Mouse (Mus musculus): ENCODE results near the gene Fam216a.

Fam216a gene

DNA sequence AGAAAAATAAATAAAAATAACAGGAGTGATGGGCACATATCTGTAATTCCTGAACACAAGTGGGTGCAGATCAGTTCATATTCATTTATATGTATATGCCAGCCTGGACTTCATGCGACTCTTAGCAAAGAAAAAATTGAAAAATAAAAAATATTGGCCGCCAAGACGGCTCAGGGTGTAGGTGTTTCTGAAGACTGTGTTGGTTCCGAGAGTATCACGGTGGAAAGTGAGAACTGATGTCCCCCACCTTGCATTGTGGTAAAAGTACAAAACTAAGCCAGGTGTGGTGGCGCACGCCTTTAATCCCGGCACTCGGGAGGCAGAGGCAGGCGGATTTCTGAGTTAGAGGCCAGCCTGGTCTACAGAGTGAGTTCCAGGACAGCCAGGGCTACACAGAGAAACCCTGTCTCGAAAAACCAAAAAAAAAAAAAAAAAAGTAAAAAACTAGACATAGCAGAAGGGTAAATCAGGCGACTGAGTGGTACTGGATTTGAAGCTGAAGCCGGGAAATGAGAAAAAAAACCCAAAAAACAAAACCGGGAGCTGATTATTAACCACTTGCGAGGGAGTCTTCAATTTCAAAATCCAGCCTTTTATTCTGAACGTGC, 19.1 kb upstream of the Fam216a start:
- in situ Hi-C loops (cut with MboI, MseI) = no loop called here

DNA sequence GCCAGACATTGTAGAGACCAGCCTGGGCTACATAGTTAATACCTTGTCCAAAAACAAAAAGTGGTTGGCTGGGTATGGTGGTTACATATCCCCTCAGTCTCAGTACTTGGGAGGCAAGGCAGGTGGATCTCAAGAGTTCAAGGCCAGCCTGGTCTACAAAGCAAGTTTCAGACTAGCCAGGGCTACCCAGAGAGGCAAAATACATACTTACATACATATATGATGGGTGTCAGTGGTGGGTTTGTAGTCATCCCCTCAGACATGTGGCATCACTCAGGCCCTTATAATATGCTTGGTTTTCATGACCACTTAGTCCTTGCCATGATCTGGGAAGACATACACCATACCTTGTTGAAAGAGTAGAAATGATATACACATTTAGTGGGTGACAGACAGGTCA, 18.5 kb upstream of the Fam216a start:
- in situ Hi-C loops (cut with MboI, MseI) = no loop called here

DNA sequence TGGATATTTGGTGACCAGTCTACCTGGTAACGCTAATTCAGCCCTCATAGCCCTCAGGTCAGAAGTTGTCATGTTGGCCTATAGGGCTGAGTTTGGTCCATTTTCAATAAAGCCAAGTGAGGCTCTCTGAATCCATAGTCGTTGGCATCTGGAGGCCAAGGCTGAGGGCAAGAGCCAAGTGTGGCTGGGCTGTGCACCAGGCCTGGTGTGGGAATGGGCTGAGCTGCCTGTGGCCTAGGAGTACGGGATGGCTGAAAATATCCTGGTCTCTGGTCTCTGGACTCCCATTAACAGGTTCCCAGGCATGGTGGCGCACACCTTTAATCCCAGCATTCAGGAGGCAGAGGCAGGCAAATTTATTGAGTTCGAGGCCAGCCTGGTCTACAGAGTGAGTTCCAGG, 17.8 kb upstream of the Fam216a start:
- in situ Hi-C loops (cut with MboI, MseI) = no loop called here

DNA sequence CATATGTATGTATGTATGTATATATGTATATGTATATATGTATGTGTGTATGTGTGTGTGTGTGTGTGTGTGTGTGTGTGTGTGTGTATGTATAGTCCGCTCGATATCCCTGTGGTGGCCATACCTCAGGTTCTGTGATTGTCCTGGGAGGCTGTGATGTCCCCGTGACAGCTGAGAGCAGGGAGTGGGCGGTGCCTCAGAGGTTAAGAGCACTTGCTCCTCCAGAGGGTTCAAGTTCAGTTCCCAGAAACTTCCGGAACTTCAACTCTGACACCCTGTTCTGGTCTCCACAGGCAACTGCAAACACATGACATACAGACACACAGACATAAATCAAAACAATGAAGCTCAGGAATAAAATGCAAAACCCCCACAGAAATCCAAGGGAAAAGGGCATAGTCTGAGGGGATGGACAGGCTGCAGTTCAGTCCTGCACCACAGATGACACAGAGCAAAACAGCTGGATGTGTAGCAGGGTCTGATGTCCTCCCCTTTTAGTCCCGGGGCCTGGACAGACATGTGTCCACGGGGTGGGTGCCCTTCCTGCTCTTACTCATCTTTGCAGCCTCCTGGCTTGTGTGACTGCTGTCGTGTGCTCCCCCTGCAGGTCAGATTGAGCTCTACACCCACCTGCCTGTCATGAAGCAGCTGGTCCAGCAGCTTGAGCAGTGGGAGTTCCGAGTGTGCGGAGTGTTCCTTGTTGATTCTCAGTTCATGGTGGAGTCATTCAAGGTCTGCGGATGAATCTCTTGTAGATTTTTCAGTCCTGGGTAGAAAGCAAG, 7.4 kb upstream of the Fam216a start:
- in situ Hi-C loops (cut with MboI, MseI) = no loop called here

DNA sequence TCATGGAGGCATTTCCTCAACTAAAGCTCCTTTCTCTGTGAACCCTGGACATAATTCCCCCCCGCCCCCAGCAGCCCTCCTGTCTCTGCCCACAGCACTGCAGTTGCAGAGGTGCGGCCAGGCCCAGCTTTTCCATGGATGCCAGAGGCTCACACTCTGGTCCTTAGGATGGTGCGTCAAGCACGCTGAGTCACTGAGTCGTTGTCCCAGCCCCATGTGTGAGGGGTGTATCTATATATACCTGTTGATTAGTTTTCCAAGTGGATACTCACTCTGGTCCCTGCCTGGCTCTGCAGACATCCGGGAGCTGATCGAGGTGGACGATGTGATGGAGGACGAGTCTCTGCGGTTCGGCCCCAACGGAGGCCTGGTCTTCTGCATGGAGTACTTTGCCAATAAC, 6.0 kb upstream of the Fam216a start:
- in situ Hi-C loops (cut with MboI, MseI) = no loop called here

DNA sequence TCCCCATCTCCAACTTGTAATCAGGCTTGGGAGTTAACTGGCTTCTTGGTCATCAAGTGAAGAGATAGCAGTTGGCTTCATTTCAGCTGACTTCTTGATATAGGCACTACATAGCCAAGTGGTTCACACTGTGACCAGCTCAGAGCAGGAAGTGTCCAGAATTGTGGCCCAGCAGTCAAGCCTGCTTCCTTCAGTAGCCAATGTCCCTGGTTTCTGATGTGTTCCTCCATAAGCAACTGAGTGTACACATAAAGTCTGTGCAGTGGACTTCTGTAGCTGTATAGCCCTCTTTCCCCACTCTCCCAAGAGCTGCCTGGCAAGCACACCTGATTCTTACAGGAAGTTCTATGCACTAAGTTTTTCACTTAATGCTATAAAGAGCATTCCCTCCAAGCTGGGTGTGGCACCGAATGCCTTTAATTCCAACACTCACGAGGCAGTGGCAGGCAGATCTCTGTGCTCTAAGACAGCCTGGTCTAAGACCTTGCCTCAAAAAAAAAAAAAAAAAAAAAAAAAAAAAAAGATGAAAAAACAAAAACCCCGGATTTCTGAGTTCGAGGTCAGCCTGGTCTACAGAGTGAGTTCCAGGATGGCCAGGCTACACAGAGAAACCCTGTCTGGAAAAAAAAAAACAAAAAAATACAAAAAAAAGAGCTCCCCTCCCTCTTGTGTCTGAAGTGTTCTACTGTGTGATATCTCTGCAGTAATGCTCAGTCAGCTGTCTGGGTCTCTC, 5.1 kb upstream of the Fam216a start:
- in situ Hi-C loops (cut with MboI, MseI) = no loop called here

DNA sequence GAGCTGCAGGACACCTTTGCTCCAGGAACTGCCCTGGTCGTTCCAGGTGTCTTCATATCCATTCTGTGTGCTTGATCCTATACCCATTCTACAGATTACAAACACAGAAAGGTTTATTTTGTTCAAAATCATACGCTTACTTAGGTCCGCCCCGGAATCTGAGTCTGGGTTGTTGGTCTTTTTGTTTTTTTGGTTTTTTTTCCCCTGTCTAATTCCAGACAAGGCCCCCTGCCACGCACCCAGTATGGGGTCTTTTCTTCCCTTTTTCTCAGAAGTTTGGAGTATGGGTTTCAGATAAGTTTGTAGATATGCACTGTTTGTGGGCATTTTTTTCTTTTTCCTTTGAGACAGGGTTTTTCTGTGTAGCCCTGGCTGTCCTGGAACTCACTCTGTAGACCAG, 714 bp upstream of the Fam216a start:
- in situ Hi-C loops (cut with MboI, MseI) = no loop called here

DNA sequence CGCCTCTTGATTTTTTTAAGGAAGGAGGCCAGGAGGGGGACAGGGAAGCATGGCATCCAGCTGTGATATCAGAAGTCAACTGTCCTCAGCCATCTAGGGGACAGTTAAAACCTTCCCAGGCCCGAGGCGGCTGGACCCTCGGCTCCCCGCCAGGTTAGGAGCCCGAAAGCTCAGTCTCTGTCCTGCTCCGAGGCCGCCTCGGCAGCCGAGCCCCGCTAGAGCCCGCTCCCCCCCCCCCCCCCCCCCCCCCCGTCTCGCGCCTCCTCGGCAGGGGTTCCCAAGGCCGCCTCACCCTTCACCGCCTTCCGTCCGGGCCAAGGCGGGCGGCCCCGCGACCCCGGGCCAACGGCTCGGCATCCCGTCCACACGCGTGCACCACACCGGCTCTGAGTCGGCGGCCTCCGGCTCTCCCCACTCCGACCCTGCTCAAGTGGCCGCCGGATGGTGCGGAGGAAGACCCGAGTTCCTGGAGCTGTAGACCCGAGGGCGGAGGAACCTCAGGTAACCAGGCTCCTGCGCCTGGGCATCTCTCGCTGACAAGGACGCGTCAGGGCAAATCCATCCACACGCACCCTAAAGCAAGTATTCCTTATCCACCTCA, 473 bp downstream of the Fam216a start, which contains the start of gene Gpn3:
Gene Gpn3 (plus strand): TSS at position 286 of the 601 bp plus-strand sequence.
- in situ Hi-C loops (cut with MboI, MseI) = no loop called here

DNA sequence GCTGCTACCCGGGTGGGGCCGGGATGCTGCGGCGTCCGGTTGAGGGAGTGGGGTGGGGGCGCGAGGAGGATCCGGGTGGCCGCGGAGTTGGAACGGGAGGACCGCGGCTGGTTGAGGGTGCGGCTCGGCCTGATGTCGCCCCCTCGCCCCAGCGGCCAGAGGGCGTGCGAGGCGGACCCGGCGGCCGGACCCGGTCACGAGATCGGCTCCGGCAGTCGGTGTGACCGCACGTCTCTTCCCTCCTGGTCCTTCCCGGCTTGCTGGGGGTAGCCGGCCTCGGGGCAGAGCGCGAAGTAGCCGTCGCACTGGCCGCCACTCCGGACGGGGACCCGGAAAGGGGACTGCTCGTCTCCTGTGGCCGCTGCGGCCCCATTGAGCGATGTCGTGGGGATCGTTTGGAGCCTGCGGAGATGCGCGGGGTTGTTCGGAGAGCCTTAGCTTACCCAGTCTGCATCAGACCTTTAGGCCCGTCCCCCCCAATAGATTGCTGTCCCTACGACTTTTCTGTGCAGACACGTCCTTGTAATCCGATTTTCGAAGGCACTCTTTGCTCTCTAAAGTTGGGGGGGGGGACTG, 17.6 kb downstream of the Fam216a start:
- in situ Hi-C loops (cut with MboI, MseI) = loop anchor here (5.0 kb wide), 1 partner anchor 87 kb away; no protein-coding TSS in a partner anchor

DNA sequence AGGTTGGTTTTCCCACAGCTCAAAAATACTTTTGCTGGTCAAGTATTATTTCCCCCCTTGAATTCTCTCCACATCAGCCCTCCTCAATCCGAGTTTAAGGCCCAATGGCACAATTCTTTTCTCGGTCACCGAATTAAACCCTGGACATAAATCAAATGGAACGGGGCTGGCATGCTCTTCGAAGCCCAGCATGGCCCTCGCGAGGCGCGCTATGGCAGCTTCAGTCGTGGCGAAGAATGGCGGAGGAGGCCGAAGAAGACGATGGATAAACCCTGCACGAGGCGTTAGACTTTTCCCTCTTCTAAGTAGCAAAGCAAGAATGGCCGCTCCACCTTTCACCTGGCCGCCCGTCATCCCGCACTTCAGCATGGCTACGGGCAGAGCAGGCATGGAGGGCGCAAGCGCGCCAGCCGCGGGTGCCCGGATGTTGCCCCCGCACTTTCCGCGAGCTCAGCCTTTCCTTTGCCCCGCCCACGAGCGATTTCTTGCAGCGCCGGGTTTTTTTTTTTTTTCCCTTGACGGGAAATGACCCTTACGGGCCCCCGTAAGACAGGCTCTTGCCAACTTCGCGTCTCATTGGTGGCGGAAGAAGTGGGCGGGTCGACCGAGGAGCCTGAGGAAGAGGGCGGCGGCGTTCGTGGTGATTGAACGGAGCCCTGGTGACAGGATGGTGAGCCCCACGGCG, 18.2 kb downstream of the Fam216a start, which contains the start of the genes Rad9b and Vps29:
Gene Rad9b (minus strand): TSS at position 427 of the 685 bp plus-strand sequence.
Gene Vps29 (plus strand): TSS at position 563 of the 685 bp plus-strand sequence.
- in situ Hi-C loops (cut with MboI, MseI) = loop anchor here (5.0 kb wide), 1 partner anchor 87 kb away; no protein-coding TSS in a partner anchor

DNA sequence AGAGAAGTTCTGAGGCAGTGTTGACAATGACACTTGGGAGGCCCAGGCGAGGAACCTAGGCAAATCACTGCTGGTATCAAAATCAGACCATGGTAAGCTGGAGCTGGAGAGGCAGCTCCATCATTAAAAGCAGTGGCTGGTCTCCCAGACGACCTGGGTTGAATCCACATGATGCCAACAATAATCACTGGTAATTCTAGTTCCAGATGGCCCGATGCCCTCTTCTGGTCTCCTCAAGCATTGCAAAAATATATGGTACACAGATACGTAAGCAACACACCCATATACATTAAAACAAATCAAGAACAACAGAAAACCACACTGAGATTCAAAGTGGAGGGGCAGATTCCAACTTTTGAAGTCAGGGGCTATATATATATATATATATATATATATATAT, 26.4 kb downstream of the Fam216a start:
- in situ Hi-C loops (cut with MboI, MseI) = no loop called here

DNA sequence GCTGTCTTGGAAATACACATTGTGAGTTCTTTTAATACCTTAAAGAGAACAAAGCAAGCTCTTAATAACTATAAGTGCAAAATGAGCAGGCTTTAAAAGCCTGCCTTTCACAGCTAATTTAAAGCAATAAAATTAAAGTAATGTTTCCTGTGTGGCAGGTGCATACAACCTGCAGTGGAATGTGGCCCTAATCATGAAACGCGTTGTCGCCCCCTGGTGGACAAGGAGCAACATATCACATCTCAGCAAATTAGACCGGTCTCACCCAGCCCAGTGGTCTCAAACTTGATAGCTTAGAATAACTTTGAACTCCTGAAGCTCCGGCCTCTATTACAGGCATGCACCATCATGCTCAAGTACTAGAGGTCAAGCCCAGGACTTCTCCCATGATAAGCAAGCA, 27.9 kb downstream of the Fam216a start:
- in situ Hi-C loops (cut with MboI, MseI) = loop anchor here (5.0 kb wide), 1 partner anchor 157 kb away; no protein-coding TSS in a partner anchor

DNA sequence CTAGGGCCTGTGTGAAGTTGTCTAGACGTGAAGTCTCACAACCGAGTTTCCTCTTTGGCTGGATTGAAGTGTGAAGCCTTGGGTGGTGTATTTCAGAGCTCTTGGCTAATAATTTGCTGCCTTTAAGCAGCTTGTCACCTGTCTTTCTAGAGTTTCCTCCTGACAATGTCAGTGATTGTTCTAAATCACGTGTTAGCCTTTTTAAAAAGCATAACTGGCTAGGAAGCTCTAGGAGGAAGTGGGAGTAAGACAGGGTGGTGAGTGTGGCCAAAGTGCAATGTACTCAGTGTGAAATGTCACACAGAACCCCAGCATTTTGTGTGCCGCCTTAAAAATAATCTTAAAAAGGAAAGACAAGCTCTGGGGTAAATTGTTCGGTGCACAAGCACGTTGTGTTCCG, 28.4 kb downstream of the Fam216a start:
- in situ Hi-C loops (cut with MboI, MseI) = loop anchor here (5.0 kb wide), 1 partner anchor 156 kb away; no protein-coding TSS in a partner anchor

DNA sequence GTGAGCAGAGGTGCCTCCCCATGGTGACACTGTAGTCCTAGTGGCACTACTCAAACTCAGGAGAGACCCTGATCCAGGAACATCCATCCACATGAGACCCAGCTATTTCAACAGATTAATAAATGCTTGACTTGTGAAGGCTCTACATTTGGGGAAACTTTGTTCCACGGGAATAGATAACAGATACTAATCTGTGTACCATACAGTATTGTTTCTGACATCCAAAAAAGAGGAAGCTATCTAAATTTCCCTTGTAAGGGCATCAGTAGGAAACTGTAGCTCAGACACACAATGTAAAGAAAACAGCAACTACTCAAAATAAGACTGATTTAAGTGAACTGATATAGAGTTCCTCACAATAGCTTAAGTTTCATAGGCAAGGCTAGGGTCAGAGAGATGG, 29.3 kb downstream of the Fam216a start:
- in situ Hi-C loops (cut with MboI, MseI) = loop anchor here (5.0 kb wide), 1 partner anchor 156 kb away; no protein-coding TSS in a partner anchor

DNA sequence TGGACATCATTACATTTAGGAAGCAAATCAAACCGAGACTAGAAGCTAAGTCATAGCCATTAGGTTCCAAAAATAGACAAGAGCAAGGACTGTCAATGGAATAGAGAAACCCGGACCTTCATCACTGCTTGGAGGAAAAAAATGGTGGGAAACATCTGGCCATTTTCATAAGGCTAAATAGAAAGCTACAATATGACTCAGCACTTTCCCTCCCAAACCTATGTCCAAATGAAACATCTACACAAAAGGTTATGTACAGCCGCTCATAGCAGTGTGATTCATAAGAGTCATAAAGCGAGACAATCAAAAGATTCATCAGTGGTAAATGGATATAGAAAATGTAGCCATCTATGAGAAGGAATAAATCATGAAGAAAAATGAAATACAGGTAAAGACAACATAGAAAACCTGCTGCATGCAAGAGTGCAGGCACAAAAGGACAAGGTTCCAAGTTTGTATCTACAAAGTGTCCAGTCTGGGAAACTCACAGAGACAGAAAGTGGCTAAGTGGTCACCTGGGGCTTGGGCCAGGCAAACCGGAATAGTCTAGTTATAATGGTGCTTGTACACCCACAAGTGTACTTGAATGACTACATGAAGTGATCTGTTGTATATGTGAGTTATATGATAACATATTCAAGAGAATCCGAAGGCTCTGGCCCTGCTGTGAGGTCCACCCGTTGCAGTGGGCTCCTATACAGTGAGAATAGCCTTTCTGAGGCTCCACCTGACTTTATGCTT, 35.4 kb downstream of the Fam216a start:
- in situ Hi-C loops (cut with MboI, MseI) = no loop called here

DNA sequence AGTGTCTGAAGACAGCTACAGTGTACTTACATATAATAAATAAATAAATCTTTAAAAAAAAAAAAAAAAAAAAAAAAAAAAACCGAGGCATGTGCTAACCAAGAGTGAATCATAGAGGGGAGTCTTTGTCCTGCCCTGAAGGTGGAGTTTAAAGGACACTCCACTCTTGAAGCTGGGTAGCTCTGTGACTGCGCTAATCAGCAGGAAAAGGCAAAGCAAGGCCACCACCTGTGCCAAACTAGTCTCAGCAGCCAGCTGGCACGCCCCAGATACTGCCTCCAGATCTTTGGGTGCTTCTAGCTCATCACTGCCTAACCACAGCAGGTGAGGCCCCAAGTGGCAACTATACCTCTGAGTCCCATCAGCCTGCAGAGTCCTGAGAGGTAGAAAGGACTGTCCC, 37.5 kb downstream of the Fam216a start:
- in situ Hi-C loops (cut with MboI, MseI) = no loop called here

DNA sequence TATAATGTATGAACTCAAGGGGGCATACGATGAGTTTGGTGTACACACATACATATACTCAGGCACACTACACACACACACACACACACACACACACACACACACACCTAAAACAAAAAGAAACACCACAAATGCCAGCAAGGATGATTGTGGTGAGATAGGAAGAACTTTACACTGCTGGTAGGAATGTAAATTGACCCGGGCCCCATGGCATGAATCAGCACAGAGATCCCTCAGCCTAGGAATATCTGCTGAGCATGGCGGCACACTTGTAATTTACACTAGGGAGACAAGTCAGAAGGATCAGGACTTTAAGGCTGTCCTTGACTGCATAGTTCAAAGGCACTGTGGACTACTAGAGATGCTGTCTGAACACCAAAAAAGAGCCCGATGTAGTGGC, 41.9 kb downstream of the Fam216a start:
- in situ Hi-C loops (cut with MboI, MseI) = no loop called here

DNA sequence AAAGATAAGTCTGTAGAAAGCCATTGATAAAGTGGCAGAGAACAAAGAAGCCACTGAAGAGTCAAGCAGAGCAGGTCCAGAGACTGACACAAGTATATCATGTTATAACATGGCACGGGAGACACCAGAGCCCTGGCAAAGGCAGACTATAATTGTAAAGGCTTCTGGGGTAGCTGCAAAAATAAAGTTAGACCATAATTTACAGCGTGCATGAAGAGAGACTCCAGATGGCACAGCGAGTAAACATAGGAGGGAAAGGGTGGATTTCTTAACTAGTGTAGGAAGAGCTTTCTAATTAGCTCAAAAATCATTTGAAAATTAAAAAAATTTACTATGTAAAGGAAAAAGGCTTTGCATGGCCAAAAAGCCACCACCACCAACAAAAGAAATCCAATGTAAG, 44.9 kb downstream of the Fam216a start:
- in situ Hi-C loops (cut with MboI, MseI) = no loop called here

DNA sequence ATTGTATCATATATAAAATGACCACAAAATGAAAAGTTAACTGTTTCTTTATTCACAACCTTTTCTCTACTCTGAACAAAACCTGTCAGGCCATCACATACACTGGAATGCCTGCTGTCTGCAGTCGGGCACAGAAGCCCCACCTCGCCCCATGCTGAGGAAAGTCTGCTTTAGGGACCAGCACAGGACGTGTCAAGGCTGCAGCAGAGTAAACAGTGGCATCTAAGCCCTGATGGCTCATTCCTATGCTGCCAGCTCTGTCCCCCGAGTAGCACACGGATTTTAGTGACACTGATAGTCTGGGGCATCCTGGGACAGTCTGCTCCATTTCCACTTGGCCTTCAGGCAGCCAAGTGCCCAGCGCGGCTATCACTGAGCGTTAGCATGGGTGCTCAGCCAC, 46.7 kb downstream of the Fam216a start:
- in situ Hi-C loops (cut with MboI, MseI) = no loop called here
